Mouse (Mus musculus) ES-Bruce4 (cell line): Measurements from ENCODE around the gene Gp1bb. TPM values are rescaled to one million over a fixed set of nuclear protein-coding genes. Genes with fewer than 3 reads are reported as not detected.
A peak's percentile ranks its signal among the peaks of the same experiment; 100 is the strongest.

ENCODE experiments used
- H3K27ac ChIP-seq: 2 replicates; pipeline ENCODE4 v1.5.1; 2012; ENCODE audit warnings: low read length, inconsistent platforms; ENCODE audit not compliant: insufficient read depth
- H3K27me3 ChIP-seq: 2 replicates; pipeline ENCODE4 v1.6.1; 2012; ENCODE audit warnings: mild to moderate bottlenecking, low read length, inconsistent platforms; ENCODE audit not compliant: control insufficient read depth, poor library complexity, insufficient read depth, severe bottlenecking
- H3K36me3 ChIP-seq: 2 replicates; pipeline ENCODE4 v1.6.1; 2012; ENCODE audit warnings: inconsistent platforms, mild to moderate bottlenecking, low read length, moderate library complexity; ENCODE audit not compliant: control insufficient read depth, poor library complexity, insufficient read depth, severe bottlenecking
- H3K4me1 ChIP-seq: one replicate; pipeline ENCODE4 v1.8.1; 2011; ENCODE audit warnings: low read length; ENCODE audit not compliant: control insufficient read depth, insufficient read depth
- H3K4me3 ChIP-seq: 2 replicates; pipeline ENCODE4 v1.5.1; 2011; ENCODE audit warnings: low read depth, mild to moderate bottlenecking, low read length
- H3K9ac ChIP-seq: 2 replicates; pipeline ENCODE4 v1.6.1; 2012; ENCODE audit warnings: low read depth, mild to moderate bottlenecking, inconsistent platforms; ENCODE audit not compliant: poor library complexity, severe bottlenecking
- H3K9me3 ChIP-seq: replicated peaks from 2 replicates; pipeline ENCODE4 v1.6.1; 2012; ENCODE audit warnings: mild to moderate bottlenecking, low read length, inconsistent platforms; ENCODE audit not compliant: control insufficient read depth, poor library complexity, insufficient read depth, severe bottlenecking
- CTCF ChIP-seq: IDR thresholded peaks from one replicate; pipeline ENCODE4 v1.8.1; 2011; ENCODE audit warnings: low read depth, low read length
- EP300 ChIP-seq: IDR thresholded peaks from 2 replicates; pipeline ENCODE4 v1.6.1; 2011; ENCODE audit warnings: low read depth, low read length; ENCODE audit not compliant: insufficient read depth
- POLR2A ChIP-seq: IDR thresholded peaks from one replicate; pipeline ENCODE4 v1.8.1; 2011; ENCODE audit warnings: low read length; ENCODE audit not compliant: insufficient read depth
- polyA plus RNA-seq: library from polyadenylated mRNA; stranded (reverse); fragments of >200 nt; gene quantifications from 2 replicates; pipeline ENCODE4 v1.2.4, GENCODE M21; 2011; ENCODE audit warnings: low read depth; ENCODE audit not compliant: missing spikeins, insufficient read depth, insufficient read length

Gene Gp1bb
- polyA plus RNA-seq, 1 experiment: not detected

DNA sequence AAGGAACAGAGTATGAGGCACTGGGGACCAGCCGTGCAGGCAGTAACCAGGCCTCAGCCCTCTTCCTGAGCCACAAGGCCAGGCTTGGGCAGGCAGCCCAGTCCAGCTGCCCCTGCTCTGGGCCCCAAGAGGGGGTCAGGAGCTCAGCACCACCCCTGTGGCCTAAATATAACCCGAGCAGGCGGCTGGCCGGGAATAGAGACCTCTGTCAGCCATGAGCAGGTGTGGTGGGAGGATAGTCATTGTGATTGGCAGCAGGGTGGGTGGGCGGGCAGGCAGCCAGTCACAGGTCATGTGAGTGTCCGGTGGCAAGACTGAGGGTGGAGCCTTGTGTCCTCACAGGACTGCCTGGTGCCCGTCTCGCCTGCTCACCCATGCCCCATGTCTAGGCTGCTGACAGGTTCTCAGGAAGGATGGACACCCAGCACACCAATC is 17.9 kb downstream of the Gp1bb start:
- no peaks in the 10 kb centered on the region for H3K36me3 ChIP-seq
- no peak for TF ChIP-seq POLR2A
- TF ChIP-seq CTCF: no peak
- TF ChIP-seq EP300: no peak
- no peaks in the 10 kb centered on the region for H3K9me3 ChIP-seq
- no peak overlapping the region for H3K4me3 ChIP-seq
- H3K27me3 ChIP-seq: no peaks in the 10 kb centered on the region
- no peaks in the 10 kb centered on the region for H3K4me1 ChIP-seq
- H3K27ac ChIP-seq: no peak overlapping the region
- H3K9ac ChIP-seq: no peak overlapping the region

- TF ChIP-seq POLR2A: no peak
- no peak for TF ChIP-seq CTCF
- TF ChIP-seq EP300: no peak
- no peaks in the 10 kb centered on the region for H3K27me3 ChIP-seq
- no peak overlapping the region for H3K9ac ChIP-seq
- no peak overlapping the region for H3K27ac ChIP-seq
- no peaks in the 10 kb centered on the region for H3K4me1 ChIP-seq
- no peak overlapping the region for H3K4me3 ChIP-seq
- no peaks in the 10 kb centered on the region for H3K9me3 ChIP-seq
- no peaks in the 10 kb centered on the region for H3K36me3 ChIP-seq
These were observed 20.8 kb downstream of the Gp1bb start for GRCm38 (mm10) chr16:18601447-18601846.

DNA sequence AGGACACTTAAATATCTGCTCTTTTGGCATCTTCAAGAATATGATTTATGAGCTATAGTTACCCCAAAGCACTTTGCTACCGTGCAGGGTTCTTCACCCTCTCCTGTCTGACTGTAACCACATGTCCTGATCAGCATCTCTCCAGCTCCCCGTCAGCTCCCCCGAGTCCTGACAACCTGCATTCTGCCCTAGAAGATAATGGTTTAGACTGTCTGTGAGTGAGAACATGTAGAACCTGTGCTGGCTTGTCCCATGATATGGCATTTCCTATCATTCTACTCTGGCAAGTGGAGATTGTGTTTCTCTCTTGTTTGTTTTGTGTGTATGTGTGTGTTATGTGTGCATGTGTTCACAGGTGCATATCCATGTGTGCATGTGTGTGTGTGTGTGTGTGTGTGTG is 24.2 kb downstream of the Gp1bb start:
- Histone ChIP-seq H3K9ac (no peak overlapping the region), H3K27me3 (no peaks in the 10 kb centered on the region), H3K9me3 (no peaks in the 10 kb centered on the region), H3K4me3 (no peak overlapping the region), H3K4me1 (no peaks in the 10 kb centered on the region), H3K36me3 (no peaks in the 10 kb centered on the region), H3K27ac (no peak overlapping the region)
- TF ChIP-seq CTCF (no peak), EP300 (no peak), POLR2A (no peak)

DNA sequence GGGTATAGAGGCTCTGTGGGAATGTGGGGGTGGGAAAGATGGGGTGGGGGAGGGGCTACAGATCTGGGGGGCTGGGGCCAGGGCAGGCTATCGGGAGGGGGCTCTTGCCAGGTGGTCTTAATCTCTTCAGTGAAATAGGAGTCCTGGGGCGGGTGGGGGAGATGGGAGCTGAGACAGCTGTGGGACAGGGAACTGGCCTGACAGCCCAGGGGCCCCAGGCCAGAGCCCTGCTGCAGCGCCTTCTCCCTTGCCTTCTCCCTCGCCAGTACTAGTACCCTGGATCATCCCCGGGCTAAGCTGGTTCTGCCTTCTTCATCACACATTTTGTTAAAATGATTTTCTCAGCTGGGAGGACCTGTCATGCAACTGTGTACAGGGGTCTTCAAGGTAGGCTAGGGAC is 25.9 kb downstream of the Gp1bb start:
- H3K27me3 ChIP-seq: 0 out of 2 replicates have a peak, but pooled peaks cover under 1% of the 10 kb centered on the region

DNA sequence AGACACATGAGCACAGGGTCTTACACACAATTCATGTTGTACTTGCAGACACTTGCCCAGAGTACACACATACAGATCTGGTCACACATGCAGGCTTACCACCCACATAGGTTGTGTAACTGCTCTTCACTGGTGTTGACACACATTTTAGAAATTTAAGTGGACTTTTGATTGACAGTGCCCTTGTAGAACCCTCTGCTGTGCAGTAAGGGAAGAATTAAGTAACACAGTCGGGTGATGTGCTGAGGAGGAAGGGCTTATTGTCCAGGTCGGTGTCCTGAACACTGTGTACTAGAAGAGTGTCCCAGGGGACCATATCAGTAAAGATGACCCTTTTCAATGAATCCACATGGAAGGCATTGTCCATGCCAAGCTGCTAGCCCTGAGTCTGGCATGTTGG is 28.3 kb downstream of the Gp1bb start:
- H3K9ac ChIP-seq: no peak overlapping the region
- H3K4me3 ChIP-seq: no peak overlapping the region
- TF ChIP-seq POLR2A: no peak
- TF ChIP-seq EP300: no peak
- TF ChIP-seq CTCF: no peak
- H3K4me1 ChIP-seq: no peaks in the 10 kb centered on the region
- no peak overlapping the region for H3K27ac ChIP-seq
- no peaks in the 10 kb centered on the region for H3K36me3 ChIP-seq
- H3K9me3 ChIP-seq: no peaks in the 10 kb centered on the region
- H3K27me3 ChIP-seq: peaks cover 6% of the 10 kb centered on the region

More for the DNA sequence above, 25.9 kb downstream of the Gp1bb start:
- Histone ChIP-seq H3K9ac (no peak overlapping the region), H3K4me1 (no peaks in the 10 kb centered on the region), H3K4me3 (no peak overlapping the region), H3K36me3 (no peaks in the 10 kb centered on the region), H3K27ac (no peak overlapping the region), H3K9me3 (no peaks in the 10 kb centered on the region)
- TF ChIP-seq EP300: no peak
- TF ChIP-seq POLR2A: no peak
- TF ChIP-seq CTCF: no peak

DNA sequence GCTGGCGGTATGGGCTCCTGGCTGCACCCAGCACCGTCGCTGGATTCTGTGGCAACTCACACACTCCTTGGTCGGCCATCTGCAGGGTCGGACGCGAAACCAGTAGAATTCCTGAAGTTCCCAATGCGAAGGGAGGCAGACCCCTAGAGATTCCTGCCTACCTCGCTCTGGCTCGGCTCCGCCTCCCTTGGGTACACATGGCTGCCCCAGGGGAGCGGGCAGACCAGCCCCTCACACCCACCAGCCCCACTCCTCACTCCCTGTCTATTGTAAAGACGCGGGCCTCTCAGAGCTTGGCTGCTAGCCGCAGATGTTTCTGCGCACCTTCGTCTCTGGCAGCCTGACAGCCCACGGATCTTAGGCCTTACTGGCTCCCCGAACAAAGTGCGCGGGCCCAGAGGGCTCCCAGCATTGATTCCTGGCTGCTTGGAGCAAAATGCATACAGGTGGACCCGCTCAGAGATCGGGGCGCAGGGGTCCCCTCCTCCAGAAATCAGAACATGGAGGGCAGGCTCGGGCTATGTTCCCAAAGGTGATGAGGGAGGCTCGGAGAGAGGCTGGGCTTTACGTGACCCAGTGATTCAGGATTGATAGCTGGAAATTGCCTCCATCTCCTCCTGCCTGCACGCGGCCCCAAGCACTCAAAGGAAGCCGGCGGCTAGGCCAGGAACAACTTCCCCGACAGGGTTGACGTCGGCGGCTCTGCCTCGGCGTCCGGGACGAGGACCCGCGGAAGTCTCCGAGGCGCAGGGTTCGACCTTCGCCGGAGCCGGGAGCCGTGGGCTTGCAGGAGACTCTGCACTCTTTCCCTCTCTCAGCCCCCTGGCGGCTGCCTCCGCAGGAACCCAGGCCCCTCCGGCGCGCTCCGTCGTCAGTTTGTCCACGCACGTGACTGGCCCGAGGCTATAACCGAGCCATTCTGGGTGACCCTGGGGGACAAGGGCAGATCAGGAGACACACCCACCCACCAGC is 30.9 kb downstream of the Gp1bb start:
- Histone ChIP-seq H3K36me3 (no peaks in the 10 kb centered on the region), H3K9me3 (no peaks in the 10 kb centered on the region), H3K4me3 (peak overlapping the region; percentile 34), H3K9ac (0 out of 2 replicates have a peak overlapping the region, but pooled peaks have one; percentile 7), H3K27ac (no peak overlapping the region), H3K4me1 (no peaks in the 10 kb centered on the region), H3K27me3 (peaks cover 26% of the 10 kb centered on the region)
- TF ChIP-seq EP300 (no peak), CTCF (no peak), POLR2A (no peak)
